Mouse (Mus musculus): ENCODE results near the gene Mrgprb8. TPM values are rescaled to one million over a fixed set of nuclear protein-coding genes. Genes with fewer than 3 reads are reported as not detected.

Gene Mrgprb8
- polyA plus RNA-seq (2017; shearing (Covaris generic)) = not detected

DNA sequence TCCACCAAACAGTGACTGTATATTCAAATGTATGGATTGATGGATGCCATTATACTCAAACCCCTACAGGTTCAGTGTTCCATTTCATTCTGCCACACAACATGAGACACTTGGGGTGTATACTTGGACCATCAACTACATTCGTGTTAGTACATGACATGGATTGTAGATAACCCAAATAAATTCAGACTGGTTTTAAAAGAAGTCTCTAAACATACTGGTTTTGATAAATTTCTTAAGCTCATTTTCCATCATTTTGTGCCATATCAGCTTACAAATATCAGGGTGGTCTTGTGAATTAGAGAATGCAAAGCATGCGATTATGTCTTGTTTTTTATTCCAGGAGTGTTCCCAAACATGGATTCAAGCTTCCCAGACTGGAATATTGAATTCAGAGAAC is at the start of gene Mrgprb8:
Gene Mrgprb8 (plus strand): TSS at position 301 of the 400 bp plus-strand sequence.

Other genes with a start within 250 kb of the Mrgprb8 start
- not detected for gene Mrgprb5, start 219.5 kb upstream of the Mrgprb8 start, polyA plus RNA-seq (2017; shearing (Covaris generic))
- not detected for gene Mrgprb4, start 189.2 kb upstream of the Mrgprb8 start, polyA plus RNA-seq (2017; shearing (Covaris generic))
- under 1 TPM in 1 of 2 experiments, not detected in 1; 0.23 TPM for gene Mrgprb1, start 67.8 kb downstream of the Mrgprb8 start, polyA plus RNA-seq (2017; shearing (Covaris generic))
- gene Mrgprx2, start 110.8 kb downstream of the Mrgprb8 start, polyA plus RNA-seq (2017; shearing (Covaris generic)) = under 1 TPM; 0.04 to 0.29 TPM
- gene Mrgprb2, start 169.6 kb downstream of the Mrgprb8 start, polyA plus RNA-seq (2017; shearing (Covaris generic)) = under 1 TPM in 1 of 2 experiments, not detected in 1; 0.22 TPM

Data from activated CD4-positive, CD25-positive, alpha-beta regulatory T cell (primary cell).